Mouse (Mus musculus) heart, postnatal 0 days (tissue): ENCODE data around the gene Abcc3. TPM values are rescaled to one million over a fixed set of nuclear protein-coding genes. Genes with fewer than 3 reads are reported as not detected.

ENCODE experiments used
- ATAC-seq: fragments of 200-750 bp; cut with Nextera tagmentation; 2 replicates; pipeline ENCODE4 v1.8.0; 2017; ENCODE audit warnings: low read depth, moderate number of reproducible peaks, moderate library complexity; ENCODE audit not compliant: insufficient read depth
- DNase-seq: peaks from one replicate; pipeline ENCODE4 v3.0.0-alpha.2; 2016; ENCODE audit warnings: low spot score
- H3K27ac ChIP-seq: fragments of 300-500 bp; sonication (generic); 2 replicates; pipeline ENCODE4 v1.5.1; 2014; ENCODE audit warnings: low read depth, mild to moderate bottlenecking
- H3K27me3 ChIP-seq: fragments of 300-500 bp; sonication (generic); 2 replicates; pipeline ENCODE4 v1.6.1; 2014; ENCODE audit warnings: low read length, mixed read lengths; ENCODE audit not compliant: control insufficient read depth, insufficient read depth
- H3K36me3 ChIP-seq: fragments of 300-500 bp; sonication (generic); replicated peaks from 2 replicates; pipeline ENCODE4 v1.6.1; 2014; ENCODE audit warnings: low read length, mixed read lengths; ENCODE audit not compliant: control insufficient read depth, insufficient read depth
- H3K4me1 ChIP-seq: fragments of 300-500 bp; sonication (generic); 2 replicates; pipeline ENCODE4 v1.6.1; 2014; ENCODE audit warnings: antibody characterized with exemption; ENCODE audit not compliant: control insufficient read depth, insufficient read depth
- H3K4me2 ChIP-seq: fragments of 300-500 bp; sonication (generic); 2 replicates; pipeline ENCODE4 v1.6.1; 2014; ENCODE audit warnings: low read depth, mild to moderate bottlenecking, low read length, moderate library complexity
- H3K4me3 ChIP-seq: fragments of 300-500 bp; sonication (generic); 2 replicates; pipeline ENCODE4 v1.5.1; 2014; ENCODE audit warnings: low read depth, low read length
- H3K9ac ChIP-seq: fragments of 300-500 bp; sonication (generic); replicated peaks from 2 replicates; pipeline ENCODE4 v1.6.1; 2014; ENCODE audit warnings: low read depth, low read length, mixed read lengths
- H3K9me3 ChIP-seq: fragments of 300-500 bp; sonication (generic); replicated peaks from 2 replicates; pipeline ENCODE4 v1.6.1; 2016; ENCODE audit warnings: low read length; ENCODE audit not compliant: control insufficient read depth
- CTCF ChIP-seq: IDR thresholded peaks from 2 replicates; pipeline ENCODE4 v1.5.1; 2016; ENCODE audit warnings: antibody characterized with exemption, control low read depth, low read depth
- EP300 ChIP-seq: IDR thresholded peaks from 2 replicates; pipeline ENCODE4 v1.6.1; 2016; ENCODE audit warnings: antibody characterized with exemption, low read depth
- WGBS: fragments of 180-500 bp; shearing (Covaris S2); extraction: QIAGEN DNeasy Blood & Tissue Kit; methylation state at CpG from one replicate; pipeline ENCODE4 v1.1.7; 2014; 5-methylcytosine and 5-hydroxymethylcytosine counted together
- polyA plus RNA-seq: library from polyadenylated mRNA; unstranded; fragments of >200 nt; fragmentation: Nextera tagmentation; extraction: Ambion mirVana; gene quantifications from 2 replicates; pipeline ENCODE4 v1.2.1, GENCODE M21; 2015
- total RNA-seq: library from RNA; depleted of rRNA; stranded (reverse); fragments of >200 nt; gene quantifications from 2 replicates; pipeline ENCODE4 v1.2.3, GENCODE M21; 2014; ENCODE audit warnings: low replicate concordance

Gene Abcc3
- total and polyA plus RNA-seq, 2 experiments from 2014 or later: 0.72 to 14.5 TPM

GRCm38 (mm10) chr11:94391661-94392060, 1.1 kb downstream of the Abcc3 start:
- Histone ChIP-seq H3K4me1 (peaks cover 13% of the 10 kb centered on the region), H3K9ac (no peak overlapping the region), H3K9me3 (no peaks in the 10 kb centered on the region), H3K4me3 (no peak overlapping the region), H3K27me3 (no peaks in the 10 kb centered on the region), H3K36me3 (no peaks in the 10 kb centered on the region), H3K4me2 (no peak overlapping the region), H3K27ac (no peak overlapping the region)
- 81% methylated on average over 10 of the region's 10 CpGs for WGBS
- TF ChIP-seq CTCF (no peak), EP300 (no peak)
- no peak for ATAC-seq
- no peak for DNase-seq

GRCm38 (mm10) chr11:94390825-94391224, 2.0 kb downstream of the Abcc3 start:
- no peaks in the 10 kb centered on the region for H3K27me3 ChIP-seq
- WGBS: 85% methylated on average over 6 of the region's 6 CpGs

GRCm38 (mm10) chr11:94389724-94390396, 2.9 kb downstream of the Abcc3 start:
- H3K4me2 ChIP-seq: no peak overlapping the region
- ATAC-seq (no peak), DNase-seq (no peak)
- H3K9ac ChIP-seq: no peak overlapping the region
- H3K4me3 ChIP-seq: no peak overlapping the region
- no peaks in the 10 kb centered on the region for H3K9me3 ChIP-seq
- no peak overlapping the region for H3K27ac ChIP-seq
- peaks cover 17% of the 10 kb centered on the region for H3K4me1 ChIP-seq
- WGBS: 59% methylated on average over 6 of the region's 6 CpGs
- no peaks in the 10 kb centered on the region for H3K27me3 ChIP-seq
- H3K36me3 ChIP-seq: no peaks in the 10 kb centered on the region
- TF ChIP-seq CTCF: no peak
- TF ChIP-seq EP300: no peak

More at GRCm38 (mm10) chr11:94390825-94391224, 2.0 kb downstream of the Abcc3 start:
- H3K4me3 ChIP-seq: no peak overlapping the region
- no peak overlapping the region for H3K27ac ChIP-seq
- no peaks in the 10 kb centered on the region for H3K9me3 ChIP-seq
- H3K4me2 ChIP-seq: no peak overlapping the region
- DNase-seq (no peak), ATAC-seq (no peak)
- H3K9ac ChIP-seq: no peak overlapping the region
- peaks cover 13% of the 10 kb centered on the region for H3K4me1 ChIP-seq
- H3K36me3 ChIP-seq: no peaks in the 10 kb centered on the region
- no peak for TF ChIP-seq EP300
- TF ChIP-seq CTCF: no peak

GRCm38 (mm10) chr11:94389021-94389420, 3.8 kb downstream of the Abcc3 start:
- WGBS: 83% methylated on average over 4 of the region's 4 CpGs
- ATAC-seq: no peak
- Histone ChIP-seq H3K27ac (no peak overlapping the region), H3K36me3 (no peaks in the 10 kb centered on the region), H3K4me1 (peaks cover 12% of the 10 kb centered on the region), H3K4me3 (no peak overlapping the region), H3K9me3 (no peaks in the 10 kb centered on the region), H3K9ac (no peak overlapping the region), H3K4me2 (no peak overlapping the region), H3K27me3 (no peaks in the 10 kb centered on the region)
- TF ChIP-seq CTCF (no peak), EP300 (no peak)
- no peak for DNase-seq

GRCm38 (mm10) chr11:94387756-94388155, 5.0 kb downstream of the Abcc3 start:
- TF ChIP-seq CTCF: no peak
- TF ChIP-seq EP300: no peak
- 67% methylated on average over 4 of the region's 4 CpGs for WGBS
- peaks cover 10% of the 10 kb centered on the region for H3K4me1 ChIP-seq

More at GRCm38 (mm10) chr11:94387756-94388155, 5.0 kb downstream of the Abcc3 start:
- H3K36me3 ChIP-seq: no peaks in the 10 kb centered on the region
- no peaks in the 10 kb centered on the region for H3K9me3 ChIP-seq
- H3K27ac ChIP-seq: no peak overlapping the region
- no peak overlapping the region for H3K4me2 ChIP-seq
- ATAC-seq (no peak), DNase-seq (no peak)
- H3K9ac ChIP-seq: no peak overlapping the region
- H3K27me3 ChIP-seq: no peaks in the 10 kb centered on the region
- no peak overlapping the region for H3K4me3 ChIP-seq
